Mouse (Mus musculus): ENCODE measurements at regions not wholly inside any gene's neighbourhood (a gene's known extent, or its start where the extent isn't known, plus 50 kb on each side); places are given as distances from the start of the nearest gene placed in this dataset.

DNA sequence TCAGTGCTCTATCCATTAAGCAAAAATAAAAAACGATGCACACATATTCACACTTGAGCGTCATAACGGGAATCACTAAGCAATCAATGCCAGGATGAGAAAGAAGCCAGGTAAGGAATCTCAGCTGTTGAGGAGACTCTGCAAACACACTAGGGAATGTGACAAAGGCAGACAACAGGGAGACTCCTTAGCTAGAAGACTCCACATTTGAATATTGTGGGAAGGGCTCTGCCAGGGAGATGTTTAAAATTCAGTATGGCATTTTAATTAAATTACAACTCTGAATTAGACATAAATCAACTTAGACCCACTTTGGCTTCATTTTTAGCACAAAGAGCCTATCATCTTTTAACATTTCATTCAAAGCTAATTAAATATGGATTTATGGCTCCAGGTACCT, 327.9 kb downstream of the Klf6 start:
- 94% methylated on average over 3 of the region's 3 CpGs for WGBS
- H3K4me1 ChIP-seq (replicated peaks; ENCODE audit: control insufficient read depth, insufficient read depth, low read length): no peaks in the 10 kb centered on the region
- H3K36me3 ChIP-seq (ENCODE audit: control insufficient read depth, insufficient read depth, low read length): no peaks in the 10 kb centered on the region
- H3K27ac ChIP-seq (ENCODE audit: control insufficient read depth, insufficient read depth, low read length): no peak overlapping the region
- H3K27me3 ChIP-seq (ENCODE audit: control insufficient read depth, insufficient read depth, low read length): no peaks in the 10 kb centered on the region
- TF ChIP-seq POLR2A (IDR thresholded peaks at IDR 0.05; ENCODE audit: control insufficient read depth, extremely low read depth, insufficient read depth, low read length, poor library complexity): no peak
- no peak for TF ChIP-seq CTCF (IDR thresholded peaks at IDR 0.05; ENCODE audit: borderline replicate concordance, control insufficient read depth, extremely low read depth, insufficient read depth, low read length, poor library complexity)
- no peak for DNase-seq
- H3K4me3 ChIP-seq (ENCODE audit: control insufficient read depth, insufficient read depth, low read length): no peak overlapping the region

DNA sequence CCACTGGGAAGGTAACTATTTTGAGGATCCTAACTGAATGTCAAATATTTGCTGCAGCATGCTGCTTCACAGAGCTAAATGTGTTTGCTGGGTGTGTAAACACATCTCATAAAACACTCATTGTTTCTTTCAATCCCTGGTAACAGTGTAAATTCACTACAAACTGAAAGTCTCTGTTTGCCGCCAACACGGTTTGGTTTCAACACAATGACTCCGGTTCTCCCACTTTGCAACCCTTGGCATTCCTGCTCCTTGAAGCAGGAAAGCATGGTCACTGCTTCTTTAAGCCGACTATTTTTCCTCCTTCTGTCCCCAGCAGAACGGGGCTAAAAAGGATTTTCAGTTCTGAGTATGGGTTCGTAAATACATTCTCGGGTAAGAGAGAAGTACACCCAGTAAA, 328.3 kb downstream of the Klf6 start:
- no peaks in the 10 kb centered on the region for H3K27me3 ChIP-seq (ENCODE audit: control insufficient read depth, insufficient read depth, low read length)
- no peaks in the 10 kb centered on the region for H3K36me3 ChIP-seq (ENCODE audit: control insufficient read depth, insufficient read depth, low read length)
- TF ChIP-seq POLR2A (IDR thresholded peaks at IDR 0.05; ENCODE audit: control insufficient read depth, extremely low read depth, insufficient read depth, low read length, poor library complexity): no peak
- no peak for TF ChIP-seq CTCF (IDR thresholded peaks at IDR 0.05; ENCODE audit: borderline replicate concordance, control insufficient read depth, extremely low read depth, insufficient read depth, low read length, poor library complexity)
- no peak overlapping the region for H3K4me3 ChIP-seq (ENCODE audit: control insufficient read depth, insufficient read depth, low read length)
- no peak for DNase-seq
- WGBS: 84% methylated on average over 7 of the region's 7 CpGs
- no peak overlapping the region for H3K27ac ChIP-seq (ENCODE audit: control insufficient read depth, insufficient read depth, low read length)
- H3K4me1 ChIP-seq (replicated peaks; ENCODE audit: control insufficient read depth, insufficient read depth, low read length): no peaks in the 10 kb centered on the region

- TF ChIP-seq CTCF (IDR thresholded peaks at IDR 0.05; ENCODE audit: borderline replicate concordance, control insufficient read depth, extremely low read depth, insufficient read depth, low read length, poor library complexity): no peak
- TF ChIP-seq POLR2A (IDR thresholded peaks at IDR 0.05; ENCODE audit: control insufficient read depth, extremely low read depth, insufficient read depth, low read length, poor library complexity): no peak
- no peaks in the 10 kb centered on the region for H3K27me3 ChIP-seq (ENCODE audit: control insufficient read depth, insufficient read depth, low read length)
- no peak overlapping the region for H3K27ac ChIP-seq (ENCODE audit: control insufficient read depth, insufficient read depth, low read length)
- WGBS: 94% methylated on average over 7 of the region's 7 CpGs
- H3K4me3 ChIP-seq (ENCODE audit: control insufficient read depth, insufficient read depth, low read length): no peak overlapping the region
- no peaks in the 10 kb centered on the region for H3K36me3 ChIP-seq (ENCODE audit: control insufficient read depth, insufficient read depth, low read length)
- H3K4me1 ChIP-seq (replicated peaks; ENCODE audit: control insufficient read depth, insufficient read depth, low read length): no peaks in the 10 kb centered on the region
- no peak for DNase-seq
Observed at GRCm38 (mm10) chr13:6191186-6191914, 330.1 kb downstream of the Klf6 start.

DNA sequence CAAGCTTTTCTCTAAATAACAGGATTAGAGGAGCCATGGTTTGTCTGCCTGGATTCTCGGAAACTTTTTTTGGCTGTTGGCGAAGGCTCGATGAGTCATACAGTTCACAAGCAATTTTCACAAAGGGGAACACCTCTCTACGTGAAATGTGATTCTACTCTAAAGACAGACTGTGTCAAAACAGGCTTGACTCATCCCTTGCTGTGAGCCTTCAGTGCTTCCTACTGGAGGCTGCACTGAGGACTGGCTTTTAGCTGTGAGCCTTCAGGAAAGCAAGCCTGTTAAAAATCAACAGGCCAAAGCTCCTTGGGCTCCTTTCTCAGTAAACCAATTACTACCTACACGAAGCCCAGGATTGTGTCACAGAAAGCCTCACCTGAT, 330.6 kb downstream of the Klf6 start:
- 88% methylated on average over 5 of the region's 5 CpGs for WGBS
- TF ChIP-seq CTCF (IDR thresholded peaks at IDR 0.05; ENCODE audit: borderline replicate concordance, control insufficient read depth, extremely low read depth, insufficient read depth, low read length, poor library complexity) (no peak), POLR2A (IDR thresholded peaks at IDR 0.05; ENCODE audit: control insufficient read depth, extremely low read depth, insufficient read depth, low read length, poor library complexity) (no peak)
- no peaks in the 10 kb centered on the region for H3K36me3 ChIP-seq (ENCODE audit: control insufficient read depth, insufficient read depth, low read length)
- H3K4me1 ChIP-seq (replicated peaks; ENCODE audit: control insufficient read depth, insufficient read depth, low read length): no peaks in the 10 kb centered on the region
- no peak for DNase-seq
- H3K27me3 ChIP-seq (ENCODE audit: control insufficient read depth, insufficient read depth, low read length): no peaks in the 10 kb centered on the region
- no peak overlapping the region for H3K4me3 ChIP-seq (ENCODE audit: control insufficient read depth, insufficient read depth, low read length)
- H3K27ac ChIP-seq (ENCODE audit: control insufficient read depth, insufficient read depth, low read length): no peak overlapping the region

DNA sequence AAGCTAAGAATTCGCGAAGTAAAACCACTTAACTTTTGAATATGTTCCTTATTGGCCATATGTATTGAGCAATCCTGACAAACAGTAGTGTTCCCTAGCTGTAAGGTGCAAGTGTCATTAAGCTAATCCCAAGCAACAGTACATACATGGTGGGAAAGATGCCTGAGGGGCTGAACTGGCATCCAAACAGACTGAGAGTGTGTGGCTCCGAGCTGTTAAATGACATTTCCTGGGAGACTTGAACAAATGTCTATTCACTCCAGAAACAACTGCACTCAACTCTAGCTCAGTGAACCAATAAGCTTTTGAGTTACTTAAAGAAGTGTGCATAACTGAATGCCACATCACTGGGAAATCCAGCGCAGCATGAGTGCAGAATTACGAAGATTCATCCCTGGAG, 335.4 kb downstream of the Klf6 start:
- DNase-seq: no peak
- Histone ChIP-seq H3K4me3 (ENCODE audit: control insufficient read depth, insufficient read depth, low read length) (no peak overlapping the region), H3K27ac (ENCODE audit: control insufficient read depth, insufficient read depth, low read length) (no peak overlapping the region), H3K36me3 (ENCODE audit: control insufficient read depth, insufficient read depth, low read length) (no peaks in the 10 kb centered on the region), H3K27me3 (ENCODE audit: control insufficient read depth, insufficient read depth, low read length) (no peaks in the 10 kb centered on the region), H3K4me1 (replicated peaks; ENCODE audit: control insufficient read depth, insufficient read depth, low read length) (no peaks in the 10 kb centered on the region)
- WGBS: 97% methylated on average over 5 of the region's 5 CpGs
- no peak for TF ChIP-seq CTCF (IDR thresholded peaks at IDR 0.05; ENCODE audit: borderline replicate concordance, control insufficient read depth, extremely low read depth, insufficient read depth, low read length, poor library complexity)

DNA sequence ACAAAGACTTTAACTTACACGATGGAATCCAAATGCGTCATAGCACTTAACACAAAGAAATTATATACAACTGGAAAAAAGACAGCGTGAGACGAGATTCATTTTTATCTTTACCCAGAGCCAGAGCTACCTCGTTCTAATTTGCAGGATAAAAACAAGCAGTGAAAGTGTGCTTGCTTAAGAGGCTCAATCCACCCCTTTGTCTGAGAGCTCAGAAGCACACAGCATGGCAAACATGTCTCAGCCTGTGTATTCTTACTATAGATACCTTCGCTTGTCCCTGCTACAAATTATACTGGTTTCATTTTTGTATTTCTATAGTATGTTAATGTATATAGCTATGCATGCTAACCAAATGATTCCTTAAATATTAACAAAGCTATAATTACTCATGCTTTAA, 337.8 kb downstream of the Klf6 start:
- WGBS: 94% methylated on average over 6 of the region's 6 CpGs
- no peaks in the 10 kb centered on the region for H3K4me1 ChIP-seq (replicated peaks; ENCODE audit: control insufficient read depth, insufficient read depth, low read length)
- no peak for DNase-seq
- no peak overlapping the region for H3K4me3 ChIP-seq (ENCODE audit: control insufficient read depth, insufficient read depth, low read length)
- TF ChIP-seq POLR2A (IDR thresholded peaks at IDR 0.05; ENCODE audit: control insufficient read depth, extremely low read depth, insufficient read depth, low read length, poor library complexity) (no peak), CTCF (IDR thresholded peaks at IDR 0.05; ENCODE audit: borderline replicate concordance, control insufficient read depth, extremely low read depth, insufficient read depth, low read length, poor library complexity) (no peak)
- no peaks in the 10 kb centered on the region for H3K27me3 ChIP-seq (ENCODE audit: control insufficient read depth, insufficient read depth, low read length)
- no peak overlapping the region for H3K27ac ChIP-seq (ENCODE audit: control insufficient read depth, insufficient read depth, low read length)
- H3K36me3 ChIP-seq (ENCODE audit: control insufficient read depth, insufficient read depth, low read length): no peaks in the 10 kb centered on the region

- H3K4me3 ChIP-seq (ENCODE audit: control insufficient read depth, insufficient read depth, low read length): no peak overlapping the region
- TF ChIP-seq POLR2A (IDR thresholded peaks at IDR 0.05; ENCODE audit: control insufficient read depth, extremely low read depth, insufficient read depth, low read length, poor library complexity): no peak
- TF ChIP-seq CTCF (IDR thresholded peaks at IDR 0.05; ENCODE audit: borderline replicate concordance, control insufficient read depth, extremely low read depth, insufficient read depth, low read length, poor library complexity): no peak
- no peak overlapping the region for H3K27ac ChIP-seq (ENCODE audit: control insufficient read depth, insufficient read depth, low read length)
- H3K36me3 ChIP-seq (ENCODE audit: control insufficient read depth, insufficient read depth, low read length): no peaks in the 10 kb centered on the region
- DNase-seq: no peak
- WGBS: 100% methylated on average over 1 of the region's 1 CpGs
- H3K4me1 ChIP-seq (replicated peaks; ENCODE audit: control insufficient read depth, insufficient read depth, low read length): no peaks in the 10 kb centered on the region
- H3K27me3 ChIP-seq (ENCODE audit: control insufficient read depth, insufficient read depth, low read length): no peaks in the 10 kb centered on the region
Observed at GRCm38 (mm10) chr13:6201516-6201915, 340.2 kb downstream of the Klf6 start.
